Mouse (Mus musculus) embryo, embryonic 10.5 days (tissue): ENCODE measurements around the gene Odc1.

ENCODE experiments used
- DNase-seq: peaks from one replicate; pipeline ENCODE4 v3.0.0-alpha.2; 2015; ENCODE audit warnings: low spot score

Gene Odc1

DNA sequence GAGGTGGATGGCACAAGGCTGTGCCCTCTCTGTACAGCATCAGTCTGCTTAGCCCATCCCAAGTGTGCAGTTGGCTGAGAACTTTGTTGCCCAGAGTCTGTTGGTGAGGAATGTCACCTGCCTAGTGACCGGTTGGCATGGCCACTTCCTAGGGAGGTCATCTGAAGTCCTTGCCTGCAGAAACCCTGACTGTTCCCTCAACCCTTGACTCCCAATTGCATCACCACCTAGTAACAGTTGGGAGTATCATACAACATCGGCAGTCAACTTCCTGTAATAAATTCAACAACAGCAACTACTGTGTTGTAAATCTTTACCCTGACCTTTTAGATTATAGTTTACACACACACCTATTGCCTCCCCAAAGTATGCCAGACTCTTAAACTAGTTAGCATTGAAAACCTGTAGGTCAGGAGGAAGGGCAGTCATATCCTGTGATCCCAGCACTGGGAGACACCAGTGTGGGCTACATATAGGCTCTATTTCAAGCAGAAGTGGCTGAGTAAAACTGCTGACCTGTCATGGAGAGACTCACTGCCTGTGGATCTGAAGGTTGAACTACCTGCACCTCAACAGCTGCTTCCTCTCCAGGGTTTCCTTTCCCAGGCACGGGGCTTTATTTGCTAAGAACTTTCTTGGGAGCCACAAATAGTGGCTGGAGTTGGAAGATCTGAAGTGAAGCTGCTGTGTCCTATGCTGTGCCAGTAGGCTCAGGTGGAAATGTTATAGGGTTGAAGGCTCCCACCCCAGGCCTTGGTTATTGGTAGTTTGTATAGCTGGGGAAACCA lies 6.8 kb downstream of the Odc1 start:
- no peak for DNase-seq

DNA sequence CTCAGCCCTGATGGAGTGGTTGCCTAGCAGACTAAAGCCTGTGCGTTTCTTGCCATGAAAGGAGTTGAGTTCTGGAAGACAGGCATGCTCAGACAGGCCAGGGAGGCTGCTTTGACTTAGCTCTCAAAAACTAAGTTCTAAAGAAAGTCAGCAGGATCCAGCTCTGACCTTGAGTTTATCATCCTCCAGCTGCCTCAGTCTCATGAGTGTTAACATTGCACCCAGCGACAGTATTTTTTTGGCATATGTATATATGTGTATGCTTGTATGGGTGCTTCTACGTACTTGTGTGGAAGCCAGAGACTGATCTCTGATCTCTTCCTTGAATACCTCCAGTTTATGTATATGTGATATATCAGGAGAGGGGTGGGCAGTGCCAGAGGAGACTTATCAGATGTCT lies 7.8 kb downstream of the Odc1 start:
- no peak for DNase-seq

DNA sequence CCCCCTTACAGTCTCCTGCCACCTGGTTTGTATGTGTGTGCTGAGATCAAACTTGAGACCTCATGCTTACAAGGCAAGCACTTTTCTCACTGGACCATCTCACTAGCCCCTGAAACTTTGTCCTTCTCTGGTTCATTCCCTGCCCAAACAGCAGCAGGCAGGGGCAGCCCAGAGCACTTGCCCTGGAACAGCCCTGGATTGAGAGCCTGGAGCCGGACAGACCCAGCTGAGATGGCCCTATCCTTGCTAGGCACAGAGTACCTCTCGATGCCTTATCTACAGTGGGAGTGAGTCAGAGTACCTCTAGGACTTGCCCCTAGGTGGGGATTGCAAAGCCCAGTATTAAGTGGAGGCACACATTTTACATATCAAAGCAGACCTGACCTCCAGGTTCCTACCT lies 8.4 kb downstream of the Odc1 start:
- no peak for DNase-seq

DNA sequence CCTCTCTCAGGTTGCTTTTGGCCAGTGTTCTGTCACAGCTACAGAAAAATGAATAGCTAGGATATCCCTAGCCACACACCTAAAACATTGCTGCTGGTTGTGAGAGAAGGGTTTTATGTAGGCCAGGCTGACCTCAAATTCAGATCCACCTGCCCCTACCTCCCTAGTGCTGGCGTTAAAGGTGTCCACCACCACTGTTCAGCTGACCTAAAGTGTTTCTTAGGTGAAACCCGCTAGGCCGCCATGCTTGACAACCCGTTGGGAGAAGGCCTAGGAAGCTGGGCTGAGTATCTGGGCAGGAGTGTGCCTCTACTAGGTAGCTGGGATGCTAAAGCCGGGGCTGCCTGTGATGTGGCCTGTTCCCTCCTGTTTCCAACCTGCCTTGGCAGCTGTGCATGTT lies 9.0 kb downstream of the Odc1 start:
- DNase-seq = no peak

DNA sequence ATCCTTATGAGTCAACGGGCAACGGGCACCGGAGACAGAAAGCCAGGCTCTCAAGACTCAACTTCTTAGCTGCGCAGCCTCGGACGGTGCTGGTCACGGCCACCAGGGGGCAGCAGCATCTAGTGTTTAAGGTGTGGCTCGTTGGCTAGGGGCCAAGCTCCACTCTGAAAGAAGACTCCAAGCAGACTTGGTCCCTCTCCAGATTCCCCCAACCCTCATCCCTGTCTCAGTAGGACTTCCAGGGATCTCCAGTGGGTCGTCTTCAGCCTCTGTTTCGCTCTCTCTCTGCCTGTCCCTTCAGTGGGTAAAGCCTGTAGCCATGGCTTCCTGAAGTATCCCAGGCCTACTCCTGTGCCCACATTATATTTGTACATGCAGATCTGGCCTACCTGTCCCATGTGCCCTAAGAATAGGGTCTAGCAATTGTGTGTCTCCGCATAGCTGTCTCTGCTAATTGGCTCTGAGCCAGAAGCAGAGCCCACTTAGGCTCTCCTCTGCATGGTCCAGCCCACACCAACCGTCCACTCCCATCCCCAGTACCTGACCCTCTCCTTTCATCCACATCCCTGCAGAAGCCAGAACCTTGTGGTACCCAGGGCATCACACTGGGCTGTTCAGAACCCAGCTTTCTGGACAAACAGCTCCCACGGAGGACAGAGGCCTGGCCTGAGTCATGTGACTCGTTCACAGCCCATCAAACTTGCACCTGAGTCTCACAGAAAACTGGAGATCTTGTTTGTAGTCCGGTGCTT lies 9.8 kb downstream of the Odc1 start:
- DNase-seq = peak; percentile 91

DNA sequence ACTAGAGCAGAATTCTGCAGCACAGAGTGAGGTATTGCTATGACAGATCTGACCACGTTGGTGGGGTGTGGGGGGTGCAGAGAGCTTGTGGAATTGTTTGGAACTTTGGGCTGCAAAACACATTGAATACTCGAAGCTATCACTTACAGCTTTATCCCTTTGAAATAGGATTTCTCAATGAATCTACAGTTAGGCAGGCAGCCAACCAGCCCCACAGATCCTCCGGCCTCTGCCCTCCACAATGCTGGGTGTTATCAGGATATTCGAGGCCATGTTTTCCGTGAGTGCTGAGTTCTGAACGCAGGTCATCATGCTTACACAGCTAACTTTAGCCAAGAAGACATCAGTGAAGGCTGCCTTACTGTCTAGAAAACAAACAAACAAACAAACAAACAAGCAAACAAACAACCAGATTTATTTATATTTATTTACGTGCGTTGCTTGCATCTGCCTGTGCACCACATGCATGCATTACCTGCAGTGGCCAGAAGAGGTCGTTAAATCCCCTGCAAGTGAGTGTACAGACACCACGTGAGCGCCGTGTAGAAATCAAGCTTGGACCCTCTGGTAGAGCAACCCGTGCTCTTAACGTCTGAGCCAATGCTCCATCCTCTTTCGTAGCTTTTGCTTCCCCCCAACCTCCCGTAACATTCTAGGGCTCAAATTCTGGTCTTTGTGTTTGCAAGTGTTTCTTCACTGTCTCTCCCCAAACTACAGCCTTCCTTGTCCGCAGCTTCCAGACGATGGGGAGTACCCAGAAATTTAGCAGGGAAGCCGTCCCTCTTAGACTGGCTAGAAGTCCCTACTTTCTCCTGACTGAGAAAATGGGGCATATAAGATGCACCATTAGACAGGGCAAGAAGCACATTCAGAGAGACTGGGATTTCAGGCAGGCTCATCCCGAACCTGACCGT lies 12.1 kb downstream of the Odc1 start:
- peak; percentile 91 for DNase-seq

DNA sequence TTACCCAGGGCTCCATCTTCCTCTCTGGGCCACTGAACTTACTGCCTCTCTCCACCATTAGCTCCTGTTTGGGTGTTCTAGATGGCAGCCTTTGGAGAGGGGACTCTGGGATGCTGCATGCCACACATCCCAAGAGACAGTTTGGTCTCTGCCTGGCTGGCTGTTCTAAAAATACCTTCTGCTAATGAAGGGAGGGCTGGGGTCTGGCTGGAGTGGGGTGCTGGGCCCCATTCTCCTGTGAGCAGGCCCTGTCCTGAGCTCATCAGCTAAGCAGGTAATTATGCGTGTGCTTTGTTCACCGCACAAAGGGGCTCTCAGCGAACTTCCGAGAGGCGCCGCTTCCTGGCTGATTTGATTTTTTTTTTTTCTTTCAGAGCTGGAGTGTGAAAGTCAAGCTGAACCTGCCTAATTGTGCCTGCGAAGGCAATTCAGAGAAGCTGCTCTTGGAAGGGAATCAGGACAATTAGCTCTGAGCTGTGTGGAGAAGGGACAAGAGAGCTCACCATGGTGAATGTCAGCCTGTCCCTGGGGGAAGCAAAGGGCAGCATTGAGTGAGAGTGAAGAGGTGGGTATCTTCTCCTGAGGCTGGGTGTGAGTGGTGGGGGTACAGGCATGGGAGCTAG lies 12.9 kb downstream of the Odc1 start:
- DNase-seq = peak; percentile 67

DNA sequence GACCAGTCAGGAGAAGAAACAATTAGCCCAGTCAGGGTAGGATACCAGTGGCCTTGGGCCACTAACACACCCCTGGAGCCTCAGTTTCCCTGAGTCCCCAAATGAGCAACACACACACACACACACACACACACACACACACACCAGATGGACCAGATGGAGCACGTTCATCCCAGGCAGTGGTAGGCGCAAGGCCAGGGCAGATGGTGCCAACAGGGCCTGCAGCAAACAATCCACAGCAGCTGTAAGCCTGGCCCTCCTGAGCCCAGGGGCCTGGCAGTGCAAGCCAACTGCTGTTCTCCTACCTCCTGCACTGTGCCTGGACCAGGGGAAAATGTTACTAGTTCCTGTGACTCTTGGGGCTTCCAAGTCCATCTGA lies 13.4 kb downstream of the Odc1 start:
- no peak for DNase-seq

DNA sequence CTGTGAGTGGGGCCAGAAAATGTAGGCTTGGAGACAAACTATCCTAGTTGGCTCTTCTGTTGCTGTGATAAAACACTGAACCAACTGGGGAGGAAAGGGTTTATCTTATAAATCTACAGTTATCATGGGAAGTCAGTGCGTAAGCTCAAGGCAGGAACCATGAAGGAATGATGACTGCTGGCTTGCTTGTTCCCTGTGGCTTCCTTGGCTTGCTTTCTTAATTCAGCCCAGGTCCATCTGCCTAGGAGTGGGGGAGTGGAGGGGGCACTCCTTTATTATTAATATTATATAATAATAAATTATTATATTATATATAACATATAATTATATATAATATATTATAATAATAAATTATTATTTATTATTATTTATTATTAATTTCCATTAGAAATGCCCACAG lies 17.8 kb downstream of the Odc1 start:
- DNase-seq = no peak

DNA sequence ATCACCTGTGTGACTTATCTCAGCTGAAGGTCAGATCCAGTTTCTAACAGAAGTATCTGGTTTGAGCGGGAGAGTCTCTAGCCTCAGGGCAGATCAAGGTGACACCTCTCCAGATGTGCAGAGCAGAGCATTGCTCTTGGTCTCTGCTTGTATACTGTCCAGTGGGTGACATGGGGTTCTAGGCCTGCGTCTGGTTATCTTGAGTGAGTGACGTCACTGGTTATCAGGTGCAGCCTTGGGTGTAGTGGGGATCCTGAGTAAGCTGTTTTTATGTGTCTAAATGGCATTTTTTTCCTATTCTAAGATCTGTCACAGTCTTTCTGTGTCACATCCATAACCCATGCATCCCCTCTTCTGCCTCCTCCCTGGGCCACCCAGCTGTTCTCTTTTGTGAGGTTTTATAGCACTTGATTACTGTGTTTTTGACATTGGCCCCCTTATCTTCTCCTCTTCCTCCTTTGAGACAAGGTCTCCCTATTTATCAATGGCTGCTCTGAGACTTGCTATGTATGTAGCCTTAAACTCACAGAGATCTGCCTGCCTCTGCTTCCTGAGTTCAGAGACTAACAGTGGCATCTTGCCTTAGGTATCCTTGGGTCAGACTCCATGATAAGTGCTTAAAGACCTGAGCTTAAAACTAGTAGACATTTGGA lies 20.9 kb downstream of the Odc1 start:
- DNase-seq = no peak

DNA sequence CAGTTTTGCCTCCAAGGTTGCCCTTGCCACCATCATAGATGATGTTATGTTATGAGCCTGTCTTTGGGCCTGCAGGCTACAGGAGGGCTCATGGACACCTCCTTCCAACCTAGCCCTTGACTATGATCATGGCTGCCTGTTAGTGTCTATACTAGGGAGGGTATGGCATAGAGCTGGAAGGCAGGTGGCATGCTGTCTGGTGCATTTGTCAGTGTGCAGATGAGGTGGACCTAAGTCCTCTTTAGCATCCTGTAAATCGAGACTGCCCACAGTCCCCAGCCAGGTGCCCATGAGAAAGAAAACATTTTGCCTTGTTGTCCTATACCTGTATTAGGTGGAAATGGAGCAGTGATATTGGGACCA lies 21.4 kb downstream of the Odc1 start:
- DNase-seq = no peak

DNA sequence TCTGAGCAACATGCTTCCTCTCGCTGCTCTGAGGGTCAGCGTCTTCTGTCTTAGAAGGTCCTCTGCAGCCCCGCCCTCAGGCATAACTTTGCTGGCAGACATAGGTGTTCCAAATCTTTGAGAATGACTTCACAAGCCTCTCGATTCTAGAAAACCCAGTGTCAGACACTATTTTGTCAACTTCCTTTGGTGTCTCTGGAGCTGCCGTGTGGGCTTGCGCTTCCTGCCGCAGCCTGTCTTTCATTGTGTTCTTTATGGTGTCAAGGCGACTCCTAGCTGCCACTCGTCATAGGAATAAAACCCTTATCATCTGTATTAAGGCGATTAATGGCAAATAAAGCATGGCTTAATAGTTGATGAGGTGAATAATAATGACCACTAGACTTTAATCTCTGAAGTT lies 24.0 kb downstream of the Odc1 start:
- DNase-seq = no peak

DNA sequence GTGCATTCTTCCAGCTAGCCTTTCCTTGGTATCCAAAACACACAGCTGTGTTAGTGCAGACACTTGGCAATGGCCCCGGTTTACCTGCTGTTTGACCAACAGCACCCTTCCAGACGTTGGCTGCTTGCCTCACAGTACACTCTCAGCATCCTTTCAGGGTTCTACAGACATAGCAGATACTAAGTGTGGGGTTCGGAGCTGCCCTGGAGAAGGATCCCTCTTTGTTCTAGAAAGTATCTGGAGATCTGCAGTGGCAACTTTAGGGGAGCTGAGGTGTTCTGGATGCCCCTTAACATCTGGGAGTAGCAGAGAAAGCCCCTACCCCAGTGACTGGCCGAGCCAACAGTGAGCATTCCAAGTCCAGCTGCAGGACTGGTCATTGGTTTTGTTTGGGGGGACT lies 30.0 kb downstream of the Odc1 start:
- no peak for DNase-seq

DNA sequence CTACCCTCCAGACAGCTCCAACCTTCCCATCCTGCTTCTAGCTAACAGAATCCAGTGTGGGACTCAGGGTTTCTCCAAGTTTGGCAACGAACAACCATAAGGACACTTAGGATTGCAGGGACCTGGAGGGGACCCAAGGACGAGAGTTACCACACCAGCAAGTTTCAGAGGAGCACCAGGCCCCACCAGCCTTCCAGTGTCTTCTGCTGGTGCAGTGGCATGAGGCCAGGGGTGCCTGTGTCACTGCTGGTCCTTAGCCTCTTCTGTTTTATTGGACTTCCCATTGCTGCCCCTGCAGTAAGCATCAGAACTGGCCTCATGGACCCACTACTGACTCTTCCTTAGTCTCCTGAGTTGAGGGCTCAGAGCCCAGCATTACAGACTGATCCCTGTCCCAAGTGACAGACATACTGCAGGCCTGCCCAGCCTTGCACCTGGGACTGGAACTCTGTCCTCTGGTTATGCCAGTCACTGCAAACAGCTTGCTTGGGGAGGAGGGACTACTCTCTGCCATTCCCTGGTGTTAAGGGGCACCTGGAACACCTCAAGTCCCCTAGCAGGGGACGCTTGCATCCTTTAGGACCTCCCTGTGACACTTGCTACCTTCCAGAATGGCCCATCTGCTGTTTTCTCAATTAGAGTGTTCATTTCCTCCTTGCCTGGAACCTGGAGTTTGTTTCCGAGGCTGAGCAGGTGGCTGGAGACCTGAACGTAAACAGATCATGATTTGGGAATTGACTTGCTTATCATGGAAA lies 30.7 kb downstream of the Odc1 start:
- no peak for DNase-seq

DNA sequence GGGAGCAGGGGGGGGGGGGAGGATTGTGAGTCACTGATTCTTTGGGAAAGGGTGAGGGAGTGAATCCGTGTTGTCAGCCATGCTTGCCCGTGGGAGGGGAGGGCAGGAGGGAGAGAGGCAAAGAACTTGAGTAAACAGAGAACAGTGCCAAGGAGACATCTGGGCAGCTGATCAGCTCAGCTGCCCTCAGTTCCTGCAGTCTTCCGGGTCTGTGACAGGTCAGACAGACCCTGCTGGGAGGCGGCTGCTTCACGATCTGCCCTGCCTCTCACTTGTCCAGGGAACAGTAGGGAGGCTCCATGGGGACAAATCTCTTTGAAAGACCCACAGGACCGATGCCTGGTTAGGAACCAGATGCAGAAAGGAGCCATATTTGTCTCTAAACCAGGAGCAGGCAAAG lies 31.4 kb downstream of the Odc1 start:
- DNase-seq = no peak

DNA sequence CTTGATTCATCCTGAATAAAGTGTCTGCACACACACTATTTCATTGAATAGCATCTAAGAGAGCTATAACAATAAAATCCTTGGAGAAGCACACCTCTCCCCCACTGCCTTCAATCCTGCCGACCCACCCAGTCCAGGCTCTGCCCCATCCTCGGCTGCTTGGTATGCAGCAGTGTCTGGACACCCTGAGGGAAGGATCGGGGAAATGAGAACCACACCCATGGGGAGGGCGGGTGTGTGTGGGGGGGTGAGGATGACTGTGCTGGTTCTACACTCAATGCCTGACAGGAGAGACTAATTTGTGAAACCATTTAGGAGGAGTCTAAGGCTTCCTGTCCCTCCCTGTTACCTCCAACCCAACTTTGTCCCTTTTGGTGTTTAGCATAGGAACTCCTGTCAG lies 34.0 kb downstream of the Odc1 start:
- DNase-seq = no peak

DNA sequence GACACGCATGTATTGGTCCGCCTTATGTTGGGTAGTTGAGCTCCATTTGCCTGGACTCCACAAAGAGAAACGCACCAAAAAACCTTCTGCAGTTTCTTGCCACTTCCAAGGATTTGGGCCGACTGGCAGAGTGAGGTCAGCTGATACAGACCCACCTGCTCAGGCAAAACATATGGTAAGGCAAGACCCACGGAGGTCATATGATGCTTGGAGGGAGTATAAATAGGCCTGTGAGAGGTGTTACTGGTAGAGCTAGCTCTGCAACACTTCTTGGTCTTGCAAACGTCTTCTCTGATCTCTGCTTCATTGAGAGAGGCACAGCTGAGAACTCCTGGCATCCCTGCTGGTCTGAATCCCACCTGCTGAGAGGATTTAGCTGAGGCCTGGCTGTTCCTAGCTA lies 36.4 kb downstream of the Odc1 start:
- DNase-seq = no peak

DNA sequence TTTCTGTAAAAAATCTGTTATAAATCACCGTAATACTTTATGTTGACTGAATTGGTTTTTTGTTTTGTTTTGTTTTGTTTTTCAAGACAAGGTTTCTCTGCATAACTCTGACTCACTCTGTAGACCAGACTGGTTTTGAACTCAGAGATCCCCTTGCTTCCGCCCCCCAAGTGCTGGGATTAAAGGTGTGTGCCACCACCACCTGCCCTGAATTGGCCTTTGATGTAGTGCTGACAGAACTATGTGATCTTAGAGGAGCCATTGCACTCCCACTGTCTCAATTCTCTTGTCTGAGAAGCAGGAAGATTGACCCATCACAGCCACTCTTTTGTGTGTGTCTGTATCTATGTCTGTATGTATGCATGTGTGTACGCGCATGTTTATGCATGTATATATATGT lies 37.8 kb downstream of the Odc1 start:
- no peak for DNase-seq

DNA sequence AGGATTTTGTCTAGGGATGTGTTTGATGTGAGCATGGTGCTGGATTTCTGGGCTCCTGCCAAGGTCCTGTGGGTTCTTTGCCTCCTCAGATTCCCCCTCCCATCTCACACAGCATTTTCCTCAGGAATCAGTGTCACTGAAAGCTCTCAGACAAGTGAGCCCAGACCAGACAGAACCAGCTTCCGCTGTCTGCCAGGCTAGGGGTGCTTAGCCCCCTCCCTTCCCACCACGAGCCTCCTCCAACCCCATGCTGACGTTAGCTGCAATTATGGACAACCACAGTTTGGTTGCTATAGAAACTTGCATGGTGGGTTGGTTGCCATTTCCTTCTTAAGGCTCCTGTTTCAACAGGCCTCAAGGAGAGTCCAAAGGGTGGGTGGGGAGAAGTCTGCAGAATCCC lies 39.3 kb downstream of the Odc1 start:
- peak; percentile 23 for DNase-seq

DNA sequence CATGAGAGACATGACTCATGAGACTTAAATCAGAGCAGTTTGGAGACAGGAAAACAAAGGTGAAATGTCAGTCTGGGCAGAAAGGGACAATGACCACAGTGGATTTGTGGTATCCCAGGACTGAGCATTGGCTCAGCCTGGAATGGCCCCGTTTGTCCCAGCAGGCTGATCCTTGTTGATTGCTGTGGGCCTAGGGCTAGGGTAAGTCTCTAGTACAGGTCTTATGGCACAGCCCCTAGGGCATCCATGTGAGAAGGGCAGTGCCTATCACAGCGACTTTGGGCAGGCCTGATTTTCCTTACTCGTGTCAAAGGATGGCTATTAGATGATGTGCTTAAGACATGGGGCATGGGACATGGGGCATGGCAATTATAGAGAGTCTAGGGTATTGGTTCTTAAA lies 41.4 kb downstream of the Odc1 start:
- no peak for DNase-seq

DNA sequence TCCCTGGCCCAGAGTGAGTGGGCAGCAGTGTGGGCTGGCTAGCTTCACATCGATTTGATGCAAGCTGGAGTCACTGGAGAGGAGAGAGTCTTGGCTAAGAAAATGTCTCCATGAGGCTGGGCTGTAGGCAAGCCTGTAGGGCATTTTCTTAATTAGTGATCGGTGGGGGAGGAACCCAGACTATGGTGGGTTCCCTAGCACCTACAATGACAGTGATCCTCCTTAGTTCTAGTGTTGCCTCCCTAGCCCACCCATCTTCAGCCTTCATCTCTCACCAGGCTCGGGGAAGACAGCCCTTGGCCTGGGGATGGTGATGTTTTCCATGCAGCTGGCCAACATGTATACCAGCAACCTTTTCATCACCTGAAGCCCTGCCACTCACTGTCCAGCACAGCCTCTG lies 43.8 kb downstream of the Odc1 start:
- no peak for DNase-seq
